Mouse (Mus musculus) urinary bladder, postnatal 4 days (tissue): ENCODE results near the gene Dus2.
"Not testable (repeated sequence)": the region's sequence is repeated elsewhere in the genome, so short reads cannot be mapped to it uniquely, and the experiment has no call there.

Experiments used
- DNase-seq, 2 experiments: peaks; one replicate each; pipeline ENCODE4 v3.0.0; 2021 to 2022; ENCODE audit warnings: low spot score in 2 of 2

The Dus2 gene

DNA sequence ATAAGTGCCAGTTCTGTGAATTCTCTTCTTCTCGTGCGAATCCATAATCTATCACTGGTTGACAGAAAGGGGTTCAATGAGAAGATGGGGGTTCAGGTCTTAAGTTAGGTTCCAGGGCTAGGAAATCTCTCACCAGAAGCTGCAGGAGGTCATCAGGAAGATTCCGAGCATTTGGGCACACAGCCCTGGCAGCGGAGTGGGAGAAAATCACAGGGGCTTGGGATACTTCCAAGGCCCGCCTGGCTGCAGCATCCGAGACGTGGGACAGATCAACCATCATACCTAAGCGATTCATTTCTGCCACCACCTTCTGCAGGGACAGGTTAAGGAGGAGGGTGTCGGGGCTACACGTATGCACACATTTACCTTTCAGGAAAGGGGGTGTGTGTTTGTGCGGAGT, 2.6 kb upstream of the Dus2 start:
- no peak for DNase-seq

GRCm38 (mm10) chr8:105991546-105991945, 409 bp downstream of the Dus2 start:
- DNase-seq, result no peak

DNA sequence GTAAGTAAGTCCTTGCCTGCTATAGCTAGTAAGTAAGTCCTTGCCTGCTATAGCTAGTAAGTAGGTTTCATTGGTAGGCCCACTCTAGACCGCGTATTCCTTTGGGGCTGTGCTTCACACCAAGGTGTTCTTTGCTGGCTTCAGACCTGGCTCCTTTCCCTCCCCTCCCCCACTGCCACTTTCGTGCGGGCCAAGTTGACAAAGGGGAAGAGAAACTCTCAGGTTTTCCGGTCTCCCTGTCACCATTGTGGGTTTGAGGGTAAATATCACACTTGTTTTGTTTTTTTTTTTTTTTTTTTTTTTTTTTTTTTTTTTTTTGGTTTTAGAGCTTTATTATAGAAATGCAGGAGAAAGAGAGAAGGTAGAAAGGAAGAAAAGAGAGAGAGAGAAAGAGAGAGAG, 1.4 kb downstream of the Dus2 start:
- no peak for DNase-seq

- DNase-seq, result no peak
Measured at GRCm38 (mm10) chr8:105993226-105993625, 2.1 kb downstream of the Dus2 start.

DNA sequence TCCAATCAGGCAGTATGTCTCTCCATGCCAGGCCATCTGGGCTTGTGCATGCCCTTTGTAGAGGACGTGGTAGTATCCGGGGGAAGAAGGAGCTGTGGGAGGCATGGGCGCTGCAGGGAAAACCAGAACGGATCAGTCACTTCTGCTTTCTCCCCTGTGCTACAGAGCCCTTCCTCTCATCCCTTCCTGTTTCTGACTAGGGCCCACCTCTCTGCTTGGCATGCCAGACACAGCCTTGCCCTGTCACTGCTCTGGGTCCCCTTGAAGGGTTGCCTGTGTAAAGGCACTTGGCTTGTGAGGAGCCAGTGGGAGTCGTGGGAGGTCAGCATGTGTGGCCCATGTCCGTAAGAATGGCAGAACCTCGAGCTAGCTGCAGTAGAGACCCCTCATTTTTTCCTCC, 5.2 kb downstream of the Dus2 start:
- DNase-seq, result no peak

DNA sequence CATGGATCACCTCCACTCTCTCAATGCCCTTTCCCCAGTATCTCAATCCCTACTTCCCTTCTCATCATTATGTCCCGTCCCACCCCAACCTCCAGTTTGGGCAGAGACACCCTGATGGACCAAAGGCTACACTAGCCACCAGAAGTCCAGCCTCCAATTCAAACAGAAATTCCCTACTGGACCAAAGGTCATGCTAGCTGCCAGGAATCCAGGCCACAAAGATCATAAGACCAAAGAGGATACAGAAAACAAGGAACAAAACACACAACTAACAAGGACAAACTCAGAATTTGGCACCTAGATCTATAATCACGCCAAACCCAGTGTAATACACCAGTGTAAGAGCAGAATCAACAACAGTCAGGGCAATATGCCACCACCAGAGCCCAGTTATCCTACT, 7.8 kb downstream of the Dus2 start:
- DNase-seq, result no peak

GRCm38 (mm10) chr8:106001908-106002307, 10.8 kb downstream of the Dus2 start:
- DNase-seq, result no peak

DNA sequence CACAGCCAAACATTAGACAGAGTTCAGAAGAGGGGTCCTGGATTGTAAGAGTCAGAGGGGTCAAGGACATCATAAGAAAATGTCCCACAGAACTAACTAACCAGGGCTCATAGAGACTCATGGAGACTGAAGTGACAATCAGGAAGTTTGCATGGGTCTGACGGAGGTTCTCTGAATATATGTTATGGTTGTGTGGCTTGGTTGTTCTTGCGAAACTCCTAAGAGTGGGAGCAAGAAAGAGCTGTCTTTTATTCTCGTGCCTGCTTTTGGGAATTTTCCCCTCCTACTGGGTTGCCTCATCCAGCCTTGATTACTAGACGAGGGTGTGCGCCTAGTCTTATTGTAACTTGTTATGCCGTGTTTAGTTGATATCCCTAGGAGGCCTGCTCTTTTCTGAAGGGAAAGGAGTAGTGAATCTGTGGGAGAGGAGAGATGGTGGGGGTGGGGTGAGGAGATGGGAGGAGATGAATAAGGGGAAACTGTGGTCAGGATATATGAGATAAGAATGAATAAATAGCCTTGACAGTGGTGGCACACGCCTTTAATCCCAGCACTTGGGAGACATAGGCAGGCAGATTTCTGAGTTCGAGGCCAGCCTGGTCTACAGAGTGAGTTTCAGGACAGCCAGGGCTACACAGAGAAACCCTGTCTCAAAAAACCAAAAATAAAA, 13.5 kb downstream of the Dus2 start:
- DNase-seq, result no peak

- no peak for DNase-seq
Measured at GRCm38 (mm10) chr8:106005875-106006274, 14.7 kb downstream of the Dus2 start, which contains the start of gene Dpep2nb. Gene Dpep2nb (minus strand): TSS chr8:106005975.

GRCm38 (mm10) chr8:106006413-106006812, 15.3 kb downstream of the Dus2 start:
- no peak for DNase-seq

GRCm38 (mm10) chr8:106007135-106007534, 16.0 kb downstream of the Dus2 start:
- DNase-seq, result no peak

- not testable (repeated sequence) for DNase-seq
Measured at GRCm38 (mm10) chr8:106007891-106008290, 16.8 kb downstream of the Dus2 start.

DNA sequence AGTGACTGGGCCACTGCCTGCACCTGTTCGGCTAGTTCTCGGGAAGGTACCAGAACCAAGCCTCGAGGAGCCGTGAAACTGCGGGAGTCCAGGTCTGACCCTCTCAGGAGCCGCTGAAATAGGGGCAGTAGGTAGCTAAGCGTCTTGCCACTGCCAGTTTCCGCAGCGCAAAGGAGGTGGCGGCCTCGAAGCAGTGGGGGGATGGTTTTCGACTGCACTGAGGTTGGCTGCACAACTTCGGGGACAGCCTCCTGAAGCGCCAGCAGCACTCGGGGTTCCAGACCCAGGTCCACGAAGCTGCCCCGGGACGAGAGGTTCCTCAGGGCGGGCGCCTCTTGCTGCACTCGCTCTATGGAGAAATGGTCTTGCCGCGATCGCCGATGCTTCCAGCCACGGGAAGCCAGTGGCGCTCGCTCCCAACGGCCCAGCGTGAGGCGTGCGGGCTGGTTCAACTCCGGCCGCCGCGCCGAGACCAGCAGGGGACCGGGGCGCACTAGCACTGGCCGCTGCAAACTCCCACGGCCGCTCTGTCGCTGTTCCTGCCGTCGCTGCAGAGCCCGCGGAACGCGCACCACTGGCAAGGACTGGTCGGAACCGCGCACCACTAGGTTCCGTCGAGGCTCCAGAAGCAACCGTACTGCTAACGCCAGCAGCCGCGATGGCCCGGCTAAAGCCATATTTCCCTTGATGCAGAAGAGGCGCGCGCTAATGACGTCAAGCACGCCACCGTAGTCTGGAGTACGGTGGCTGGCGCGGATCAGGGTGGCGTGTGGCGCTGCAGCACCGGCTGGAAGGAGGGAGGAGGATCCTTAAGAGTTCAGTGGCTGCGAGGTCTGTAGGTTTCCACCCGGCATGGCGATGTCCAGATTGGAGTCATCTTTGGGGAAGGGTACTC, 19.9 kb downstream of the Dus2 start:
- DNase-seq, result peak; percentile 86 to 92

DNA sequence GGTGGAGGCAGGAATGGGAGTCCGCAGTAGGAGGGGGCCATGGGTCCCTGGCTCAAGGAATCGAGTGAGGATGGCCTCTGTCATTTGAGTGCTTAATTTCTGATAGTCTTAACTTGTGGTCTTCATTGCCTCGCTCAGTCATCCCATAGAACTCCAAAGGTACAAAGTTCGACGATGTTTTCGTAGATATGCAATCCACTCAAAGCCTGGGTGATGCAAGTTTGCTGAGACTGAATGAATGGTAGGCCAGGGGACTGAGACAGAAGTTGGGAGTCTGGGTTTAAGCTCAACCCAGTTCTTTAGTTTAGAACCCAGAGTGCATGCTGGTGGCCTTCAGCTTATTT, 20.5 kb downstream of the Dus2 start, which contains the start of gene Ddx28:
Gene Ddx28, minus strand, starts transcription at position 240 of the 344 bp plus-strand sequence.
- DNase-seq, result no peak

GRCm38 (mm10) chr8:106012203-106012602, 21.1 kb downstream of the Dus2 start:
- not testable (repeated sequence) for DNase-seq

GRCm38 (mm10) chr8:106016284-106016683, 25.1 kb downstream of the Dus2 start:
- no peak for DNase-seq

- no peak for DNase-seq
Measured at GRCm38 (mm10) chr8:106017130-106017529, 26.0 kb downstream of the Dus2 start.

- no peak for DNase-seq
Measured at GRCm38 (mm10) chr8:106018039-106018438, 26.9 kb downstream of the Dus2 start.

GRCm38 (mm10) chr8:106022483-106022882, 31.3 kb downstream of the Dus2 start:
- DNase-seq, result peak; percentile 45 to 69

GRCm38 (mm10) chr8:106038721-106039120, 47.6 kb downstream of the Dus2 start:
- DNase-seq, result no peak

GRCm38 (mm10) chr8:106039605-106040004, 48.5 kb downstream of the Dus2 start:
- DNase-seq, result no peak

GRCm38 (mm10) chr8:106040218-106040617, 49.1 kb downstream of the Dus2 start:
- peak in 1 of 2 experiments; percentile 13 for DNase-seq

DNA sequence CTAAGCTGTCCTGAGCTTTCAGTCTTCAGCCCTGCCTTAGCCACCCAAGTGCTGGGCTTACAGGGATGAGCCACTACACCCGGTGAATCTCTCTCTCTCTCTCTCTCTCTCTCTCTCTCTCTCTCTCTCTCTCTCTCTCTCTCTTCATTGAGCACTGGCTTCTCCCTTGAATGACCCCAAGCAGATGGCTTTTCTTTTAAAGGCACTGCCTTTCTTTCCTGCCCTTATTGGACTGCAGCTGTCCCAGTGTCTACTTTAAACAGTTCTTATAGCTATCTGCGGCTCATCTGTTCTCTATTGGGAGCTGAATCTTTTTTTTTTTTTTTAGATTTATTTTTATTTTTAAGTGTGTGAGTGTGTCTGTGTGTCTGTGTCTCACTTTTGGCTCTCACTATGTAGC, 51.9 kb downstream of the Dus2 start:
- no peak for DNase-seq
